In the genomic region with DNA sequence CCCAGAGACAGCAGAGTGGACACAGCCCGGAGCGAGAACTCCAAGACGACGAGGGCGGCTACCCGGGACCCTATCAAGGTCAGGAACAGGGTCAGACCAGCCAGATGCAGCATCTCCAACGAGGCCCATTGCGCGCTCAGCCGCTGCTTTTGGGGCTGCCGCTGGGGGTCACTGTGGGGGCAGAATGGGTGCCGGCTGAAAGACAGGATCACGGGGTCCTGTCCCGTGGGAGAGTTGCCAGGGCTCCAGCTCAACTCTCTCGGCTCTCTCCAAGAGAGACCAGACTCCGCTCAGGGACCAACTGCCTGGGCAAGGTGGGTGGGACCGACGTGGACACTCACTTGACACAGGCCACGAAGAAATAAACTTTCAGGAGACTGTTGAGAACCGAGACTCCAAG, we compare ENCODE assay signal across 8 mouse cellular contexts. TPM values are rescaled to one million over a fixed set of nuclear protein-coding genes. Genes with fewer than 3 reads are reported as not detected.
A peak's percentile ranks its signal among the peaks of the same experiment; 100 is the strongest.
DNase-seq lines count a peak whose midpoint lies in the region; ATAC-seq and TF ChIP-seq lines count a peak whose summit lies in the region.

No protein-coding gene starts in this region.

- no peaks in the 10 kb centered on the region for H3K27me3 ChIP-seq in ES-Bruce4 (ENCODE audit: control insufficient read depth, insufficient read depth, low read length, poor library complexity, severe bottlenecking)
- H3K27me3 ChIP-seq in forebrain, embryonic 15.5 days: peaks cover 7% of the 10 kb centered on the region; the same call in 1 of the 2 replicates
- no peaks in the 10 kb centered on the region for H3K27me3 ChIP-seq in lung, embryonic 15.5 days

- no peak for TF ChIP-seq POLR2A in ES-Bruce4 (IDR thresholded peaks at IDR 0.05; ENCODE audit: insufficient read depth, low read length)

- H3K4me2 ChIP-seq in forebrain, embryonic 15.5 days (replicated peaks): peak overlapping the region; percentile 36
- peak overlapping the region; percentile 67 for H3K4me2 ChIP-seq in lung, embryonic 15.5 days

- no peak overlapping the region for H3K27ac ChIP-seq in ES-Bruce4 (ENCODE audit: insufficient read depth, low read length)
- no peak overlapping the region for H3K27ac ChIP-seq in forebrain, embryonic 15.5 days (replicated peaks)
- H3K27ac ChIP-seq in layer of hippocampus, adult 2 months: no peak overlapping the region
- no peak overlapping the region for H3K27ac ChIP-seq in lung, embryonic 15.5 days

- peaks cover 2% of the 10 kb centered on the region for H3K4me1 ChIP-seq in ES-Bruce4 (ENCODE audit: control insufficient read depth, insufficient read depth, low read length)
- H3K4me1 ChIP-seq in forebrain, embryonic 15.5 days: peaks cover 11% of the 10 kb centered on the region
- H3K4me1 ChIP-seq in lung, embryonic 15.5 days: peaks cover 18% of the 10 kb centered on the region

- H3K9me3 ChIP-seq in ES-Bruce4 (replicated peaks; ENCODE audit: control insufficient read depth, insufficient read depth, low read length, poor library complexity, severe bottlenecking): no peaks in the 10 kb centered on the region
- no peaks in the 10 kb centered on the region for H3K9me3 ChIP-seq in forebrain, embryonic 15.5 days
- H3K9me3 ChIP-seq in lung, embryonic 15.5 days: no peaks in the 10 kb centered on the region

- intact Hi-C loops in heart, postnatal 36 days (cut with DNase I): loop anchor here (5.0 to 10.0 kb wide), 3 partner anchors 175 to 975 kb away; partner anchors contain the start of genes Casp9 and Dnajc16

- peak; percentile 17; the same call in 1 of the 2 replicates for ATAC-seq in forebrain, embryonic 15.5 days (replicated peaks)
- peak; percentile 27; the same call in 1 of the 2 replicates for ATAC-seq in lung, embryonic 15.5 days (ENCODE audit: borderline replicate concordance, extremely low read depth, low FRiP score, low TSS enrichment)

- H3K4me3 ChIP-seq in ES-Bruce4 (ENCODE audit: low read depth, low read length): peak overlapping the region; percentile 62
- peak overlapping the region; percentile 15 for H3K4me3 ChIP-seq in forebrain, embryonic 15.5 days
- H3K4me3 ChIP-seq in layer of hippocampus, adult 2 months: no peak overlapping the region; the same call in 1 of the 2 replicates
- H3K4me3 ChIP-seq in lung, embryonic 15.5 days: peak overlapping the region; percentile 26

- no peaks in the 10 kb centered on the region for H3K36me3 ChIP-seq in ES-Bruce4 (ENCODE audit: control insufficient read depth, insufficient read depth, low read length, poor library complexity, severe bottlenecking)
- no peaks in the 10 kb centered on the region for H3K36me3 ChIP-seq in forebrain, embryonic 15.5 days
- H3K36me3 ChIP-seq in lung, embryonic 15.5 days: no peaks in the 10 kb centered on the region

- DNase-seq in adrenal gland, postnatal 25 days: peak; percentile 76
- DNase-seq in heart, postnatal 36 days: peak; percentile 76 to 77
- DNase-seq in layer of hippocampus, adult 2 months (ENCODE audit: low spot score in 2 of 2): peak; percentile 48 to 60
- peak; percentile 59 for DNase-seq in ovary, postnatal 14 days (ENCODE audit: low spot score)
- DNase-seq in thymus, postnatal 36 days: peak; percentile 77 to 80

- 8% methylated on average over 20 of the region's 20 CpGs for WGBS in forebrain, embryonic 15.5 days
- 8% methylated on average over 20 of the region's 20 CpGs for WGBS in lung, embryonic 15.5 days

- peak overlapping the region; percentile 43 for H3K9ac ChIP-seq in ES-Bruce4 (ENCODE audit: low read depth, poor library complexity, severe bottlenecking)
- 0 out of 2 replicates have a peak overlapping the region, but pooled peaks have one; percentile 10 for H3K9ac ChIP-seq in forebrain, embryonic 15.5 days (replicated peaks)
- peak overlapping the region; percentile 27; the same call in 1 of the 2 replicates for H3K9ac ChIP-seq in lung, embryonic 15.5 days

- TF ChIP-seq CTCF in ES-Bruce4 (IDR thresholded peaks at IDR 0.05; ENCODE audit: low read depth, low read length): peak; percentile 83
- TF ChIP-seq CTCF in layer of hippocampus, adult 2 months (conservative IDR thresholded peaks at IDR 0.05): peak; percentile 71

- peak; percentile 44; the same call in 1 of the 2 replicates for TF ChIP-seq EP300 in ES-Bruce4 (IDR thresholded peaks at IDR 0.05; ENCODE audit: insufficient read depth, low read depth, low read length)

RNA-seq across cellular contexts. Expression of gene Tmem82, which starts 1.1 kb away (rescaled TPM):
- polyA plus RNA-seq in ES-Bruce4 (2011; ENCODE audit: insufficient read depth, insufficient read length, low read depth, missing spikeins): 3.4 and 4.5 TPM in 2 replicates
- total RNA-seq in adrenal gland, postnatal 25 days (2021): 0.64 and 2.0 TPM in 2 replicates
- polyA plus RNA-seq in forebrain, embryonic 15.5 days (2015; fragmentation: Nextera tagmentation; extraction: Ambion mirVana): 0.17 TPM in 2 replicates
- total RNA-seq in heart, postnatal 36 days (2021): 10 to 100 TPM; 26.1 to 29.2 TPM
- total RNA-seq in layer of hippocampus, adult 2 months (2021): under 1 TPM; 0.37 to 0.56 TPM
- 0.49 and 0.58 TPM in 2 replicates for polyA plus RNA-seq in lung, embryonic 15.5 days (2015; fragmentation: Nextera tagmentation; extraction: Ambion mirVana)

RNA-seq across cellular contexts. Expression of gene Slc25a34, which starts 6.3 kb away (rescaled TPM):
- polyA plus RNA-seq in ES-Bruce4 (2011; ENCODE audit: insufficient read depth, insufficient read length, low read depth, missing spikeins): 0.82 and 1.8 TPM in 2 replicates
- 2.7 TPM in 2 replicates for total RNA-seq in adrenal gland, postnatal 25 days (2021)
- 0.06 and 0.14 TPM in 2 replicates for polyA plus RNA-seq in forebrain, embryonic 15.5 days (2015; fragmentation: Nextera tagmentation; extraction: Ambion mirVana)
- 100 to 1,000 TPM; 160 to 170 TPM for total RNA-seq in heart, postnatal 36 days (2021)
- total RNA-seq in layer of hippocampus, adult 2 months (2021): 1 to 10 TPM; 1.6 to 3.6 TPM
- polyA plus RNA-seq in lung, embryonic 15.5 days (2015; fragmentation: Nextera tagmentation; extraction: Ambion mirVana): 0.05 and 0.09 TPM in 2 replicates

RNA-seq across cellular contexts. Expression of gene Fblim1, which starts 11.4 kb away (rescaled TPM):
- polyA plus RNA-seq in ES-Bruce4 (2011; ENCODE audit: insufficient read depth, insufficient read length, low read depth, missing spikeins): 73.8 and 76.6 TPM in 2 replicates
- 9.5 and 12.7 TPM in 2 replicates for total RNA-seq in adrenal gland, postnatal 25 days (2021)
- polyA plus RNA-seq in forebrain, embryonic 15.5 days (2015; fragmentation: Nextera tagmentation; extraction: Ambion mirVana): 17.4 and 22.6 TPM in 2 replicates
- 100 to 1,000 TPM; 231 to 294 TPM for total RNA-seq in heart, postnatal 36 days (2021)
- under 1 TPM; 0.47 to 0.90 TPM for total RNA-seq in layer of hippocampus, adult 2 months (2021)
- polyA plus RNA-seq in lung, embryonic 15.5 days (2015; fragmentation: Nextera tagmentation; extraction: Ambion mirVana): 73.5 TPM in 2 replicates

RNA-seq across cellular contexts. Expression of gene Plekhm2, which starts 47.4 kb away (rescaled TPM):
- 11.1 and 15.1 TPM in 2 replicates for polyA plus RNA-seq in ES-Bruce4 (2011; ENCODE audit: insufficient read depth, insufficient read length, low read depth, missing spikeins)
- total RNA-seq in adrenal gland, postnatal 25 days (2021): 54.7 and 61.0 TPM in 2 replicates
- 7.6 TPM in 2 replicates for polyA plus RNA-seq in forebrain, embryonic 15.5 days (2015; fragmentation: Nextera tagmentation; extraction: Ambion mirVana)
- 100 to 1,000 TPM; 103 to 112 TPM for total RNA-seq in heart, postnatal 36 days (2021)
- 10 to 100 TPM; 74.1 to 80.6 TPM for total RNA-seq in layer of hippocampus, adult 2 months (2021)
- polyA plus RNA-seq in lung, embryonic 15.5 days (2015; fragmentation: Nextera tagmentation; extraction: Ambion mirVana): 5.5 and 6.2 TPM in 2 replicates

Comparison
In these comparisons a context has a peak if more than half of its experiments do, and no peak if none do; other contexts are left out.
1. RNA of gene Slc25a34, which starts 6.3 kb away (total RNA-seq): 160 to 170 TPM in heart, postnatal 36 days; 1.6 to 3.6 TPM in layer of hippocampus, adult 2 months and 2.7 TPM in adrenal gland, postnatal 25 days; every median in the first group is over 10 times any median in the second.
2. RNA of gene Fblim1, which starts 11.4 kb away (total RNA-seq): 231 to 294 TPM in heart, postnatal 36 days; 9.5 to 12.7 TPM in adrenal gland, postnatal 25 days and 0.47 to 0.90 TPM in layer of hippocampus, adult 2 months; every median in the first group is over 10 times any median in the second.
3. Peak in every context shown above with its lines, with median percentiles within 50 percentile points of each other: H3K9ac ChIP-seq and DNase-seq.